Mouse (Mus musculus) neural tube, embryonic 14.5 days (tissue): ENCODE data around the gene Bms1. TPM values are rescaled to one million over a fixed set of nuclear protein-coding genes. Genes with fewer than 3 reads are reported as not detected.
A peak's percentile ranks its signal among the peaks of the same experiment; 100 is the strongest.

Experiments
- ATAC-seq: fragments of 200-750 bp; cut with Nextera tagmentation; 2 replicates; pipeline ENCODE4 v1.8.0; 2017; ENCODE audit warnings: low read depth, mild to moderate bottlenecking, moderate TSS enrichment, moderate library complexity
- H3K27ac ChIP-seq: fragments of 300-500 bp; sonication (generic); 2 replicates; pipeline ENCODE4 v1.5.1; 2014; ENCODE audit warnings: low read depth, mild to moderate bottlenecking, control low read depth, low read length, moderate library complexity, mixed read lengths
- H3K27me3 ChIP-seq: fragments of 300-500 bp; sonication (generic); 2 replicates; pipeline ENCODE4 v1.6.1; 2014; ENCODE audit warnings: low read length; ENCODE audit not compliant: control insufficient read depth, insufficient read depth
- H3K36me3 ChIP-seq: fragments of 300-500 bp; sonication (generic); 2 replicates; pipeline ENCODE4 v1.6.1; 2014; ENCODE audit warnings: low read length, mixed read lengths; ENCODE audit not compliant: control insufficient read depth, insufficient read depth
- H3K4me1 ChIP-seq: fragments of 300-500 bp; sonication (generic); 2 replicates; pipeline ENCODE4 v1.6.1; 2014; ENCODE audit warnings: low read length; ENCODE audit not compliant: control insufficient read depth, insufficient read depth
- H3K4me2 ChIP-seq: fragments of 300-500 bp; sonication (generic); 2 replicates; pipeline ENCODE4 v1.6.1; 2014; ENCODE audit warnings: mild to moderate bottlenecking, low read depth, low read length, control low read depth
- H3K4me3 ChIP-seq: fragments of 300-500 bp; sonication (generic); 2 replicates; pipeline ENCODE4 v1.5.1; 2014; ENCODE audit warnings: low read depth, low read length, control low read depth, mixed read lengths
- H3K9ac ChIP-seq: fragments of 300-500 bp; sonication (generic); replicated peaks from 2 replicates; pipeline ENCODE4 v1.6.1; 2014; ENCODE audit warnings: low read depth, mild to moderate bottlenecking, control low read depth, low read length, mixed read lengths
- H3K9me3 ChIP-seq: fragments of 300-500 bp; sonication (generic); 2 replicates; pipeline ENCODE4 v1.6.1; 2016; ENCODE audit warnings: low read length; ENCODE audit not compliant: control insufficient read depth
- WGBS: fragments of 180-500 bp; shearing (Covaris S2); extraction: QIAGEN DNeasy Blood & Tissue Kit; methylation state at CpG from one replicate; pipeline ENCODE4 v1.1.7; 2014; 5-methylcytosine and 5-hydroxymethylcytosine counted together
- microRNA-seq: library from miRNA; unstranded; fragments of <30 nt; microRNA quantifications from one replicate; pipeline ENCODE4, GENCODE M21; 2016
- polyA plus RNA-seq: library from polyadenylated mRNA; unstranded; fragments of >200 nt; fragmentation: Nextera tagmentation; extraction: Ambion mirVana; gene quantifications from 2 replicates; pipeline ENCODE4 v1.2.1, GENCODE M21; 2014

Bms1 gene
- polyA plus RNA-seq, 1 experiment from 2014 or later, result 19.3 TPM

- no peaks in the 10 kb centered on the region for H3K9me3 ChIP-seq
- no peak overlapping the region for H3K4me3 ChIP-seq
- H3K27ac ChIP-seq, result no peak overlapping the region
- H3K36me3 ChIP-seq, result no peaks in the 10 kb centered on the region
- H3K9ac ChIP-seq, result no peak overlapping the region
- H3K4me2 ChIP-seq, result no peak overlapping the region
- no peak for ATAC-seq
- H3K4me1 ChIP-seq, result peaks cover 4% of the 10 kb centered on the region
- WGBS, result 90% methylated on average over 11 of the region's 11 CpGs
- H3K27me3 ChIP-seq, result no peaks in the 10 kb centered on the region
Measured at GRCm38 (mm10) chr6:118341861-118342485, 77.3 kb downstream of the Bms1 start.

GRCm38 (mm10) chr6:118337660-118338059 is 81.6 kb downstream of the Bms1 start:
- 57% methylated on average over 5 of the region's 5 CpGs for WGBS
- H3K9me3 ChIP-seq, result no peaks in the 10 kb centered on the region
- no peak overlapping the region for H3K27ac ChIP-seq
- H3K36me3 ChIP-seq, result no peaks in the 10 kb centered on the region
- peak; percentile 58; the same call in 1 of the 2 replicates for ATAC-seq
- H3K27me3 ChIP-seq, result no peaks in the 10 kb centered on the region
- no peak overlapping the region for H3K4me3 ChIP-seq
- H3K4me2 ChIP-seq, result no peak overlapping the region
- no peak overlapping the region for H3K9ac ChIP-seq
- peaks cover 4% of the 10 kb centered on the region for H3K4me1 ChIP-seq

GRCm38 (mm10) chr6:118336541-118337480 is 82.5 kb downstream of the Bms1 start:
- no peak overlapping the region for H3K27ac ChIP-seq
- no peaks in the 10 kb centered on the region for H3K36me3 ChIP-seq
- H3K4me1 ChIP-seq, result peaks cover 4% of the 10 kb centered on the region
- no peak overlapping the region for H3K4me2 ChIP-seq
- H3K9ac ChIP-seq, result no peak overlapping the region
- no peaks in the 10 kb centered on the region for H3K9me3 ChIP-seq
- ATAC-seq, result no peak
- WGBS, result 70% methylated on average over 14 of the region's 14 CpGs
- no peaks in the 10 kb centered on the region for H3K27me3 ChIP-seq
- H3K4me3 ChIP-seq, result no peak overlapping the region

GRCm38 (mm10) chr6:118335934-118336450 is 83.3 kb downstream of the Bms1 start:
- no peak for ATAC-seq
- 60% methylated on average over 5 of the region's 5 CpGs for WGBS
- H3K9me3 ChIP-seq, result no peaks in the 10 kb centered on the region
- H3K27ac ChIP-seq, result peak overlapping the region; percentile 5; the same call in 1 of the 2 replicates
- no peaks in the 10 kb centered on the region for H3K27me3 ChIP-seq
- no peaks in the 10 kb centered on the region for H3K36me3 ChIP-seq
- H3K4me2 ChIP-seq, result no peak overlapping the region
- H3K4me1 ChIP-seq, result peaks cover 4% of the 10 kb centered on the region
- no peak overlapping the region for H3K4me3 ChIP-seq
- no peak overlapping the region for H3K9ac ChIP-seq

- 89% methylated on average over 9 of the region's 9 CpGs for WGBS
- ATAC-seq, result no peak
- H3K27ac ChIP-seq, result no peak overlapping the region
- no peak overlapping the region for H3K4me2 ChIP-seq
- peaks cover 4% of the 10 kb centered on the region for H3K4me1 ChIP-seq
- no peaks in the 10 kb centered on the region for H3K9me3 ChIP-seq
- no peaks in the 10 kb centered on the region for H3K36me3 ChIP-seq
- H3K9ac ChIP-seq, result no peak overlapping the region
- H3K4me3 ChIP-seq, result no peak overlapping the region
- H3K27me3 ChIP-seq, result no peaks in the 10 kb centered on the region
Measured at GRCm38 (mm10) chr6:118333861-118334260, 85.4 kb downstream of the Bms1 start.

Small RNAs within 50 kb of the gene (microRNA-seq; reads per million reads assigned to microRNA genes)
- not detected for gene Gm25953

Other genes starting within 250 kb of the Bms1 start
- gene Ret, start 221.8 kb downstream of the Bms1 start, polyA plus RNA-seq, result 22.5 and 36.3 TPM in 2 replicates
- gene Zfp248, start 36.1 kb upstream of the Bms1 start, polyA plus RNA-seq, result 18.3 and 22.2 TPM in 2 replicates
- gene Zfp9, start 59.8 kb upstream of the Bms1 start, polyA plus RNA-seq, result 14.6 and 16.1 TPM in 2 replicates
- gene Ankrd26, start 142.8 kb upstream of the Bms1 start, polyA plus RNA-seq, result 15.0 and 17.4 TPM in 2 replicates